Mouse (Mus musculus) kidney, adult 9 months (tissue): ENCODE results near the gene Zfp36.
"Not testable (repeated sequence)": the region's sequence is repeated elsewhere in the genome, so short reads cannot be mapped to it uniquely, and the experiment has no call there.

Experiments used
- DNase-seq: peaks from one replicate; pipeline ENCODE4 v3.0.0; 2022

Gene Zfp36

GRCm38 (mm10) chr7:28380237-28381016 is at the start of gene Zfp36:
Zfp36 (minus strand) TSS chr7:28380253.
- DNase-seq, result peak; percentile 36

- DNase-seq, result peak; percentile 29
Observed at GRCm38 (mm10) chr7:28427738-28428137, 47.7 kb upstream of the Zfp36 start.

GRCm38 (mm10) chr7:28423018-28423417 is 43.0 kb upstream of the Zfp36 start:
- no peak for DNase-seq

GRCm38 (mm10) chr7:28419416-28419815 is 39.4 kb upstream of the Zfp36 start:
- DNase-seq, result no peak

GRCm38 (mm10) chr7:28418096-28418670 is 38.1 kb upstream of the Zfp36 start:
- DNase-seq, result peak; percentile 73

GRCm38 (mm10) chr7:28417368-28417767 is 37.3 kb upstream of the Zfp36 start:
- DNase-seq, result no peak

- no peak for DNase-seq
Observed at GRCm38 (mm10) chr7:28412826-28413225, 32.8 kb upstream of the Zfp36 start.

- peak; percentile 74 for DNase-seq
Observed at GRCm38 (mm10) chr7:28410841-28411475, 30.9 kb upstream of the Zfp36 start.

- DNase-seq, result no peak
Observed at GRCm38 (mm10) chr7:28401942-28402341, 21.9 kb upstream of the Zfp36 start.

GRCm38 (mm10) chr7:28401030-28401429 is 21.0 kb upstream of the Zfp36 start:
- no peak for DNase-seq

GRCm38 (mm10) chr7:28398696-28399340 is 18.8 kb upstream of the Zfp36 start:
- DNase-seq, result no peak

GRCm38 (mm10) chr7:28398000-28398399 is 17.9 kb upstream of the Zfp36 start:
- DNase-seq, result no peak

GRCm38 (mm10) chr7:28395425-28395824 is 15.4 kb upstream of the Zfp36 start:
- no peak for DNase-seq

GRCm38 (mm10) chr7:28393272-28393951 is 13.4 kb upstream of the Zfp36 start:
- no peak for DNase-seq

GRCm38 (mm10) chr7:28392429-28393271 is 12.6 kb upstream of the Zfp36 start, which contains the start of the genes Med29 and Paf1:
Med29 (minus strand) TSS chr7:28392708.
Paf1 (plus strand) TSS chr7:28392951.
- peak; percentile 99 for DNase-seq

- DNase-seq, result no peak
Observed at GRCm38 (mm10) chr7:28390331-28390730, 10.3 kb upstream of the Zfp36 start.

- not testable (repeated sequence) for DNase-seq
Observed at GRCm38 (mm10) chr7:28387384-28387783, 7.3 kb upstream of the Zfp36 start.

GRCm38 (mm10) chr7:28386877-28387276 is 6.8 kb upstream of the Zfp36 start:
- DNase-seq, result not testable (repeated sequence)

- DNase-seq, result peak; percentile 89
Observed at GRCm38 (mm10) chr7:28386462-28386861, 6.4 kb upstream of the Zfp36 start.

- DNase-seq, result peak; percentile 36
Observed at GRCm38 (mm10) chr7:28386007-28386406, 6.0 kb upstream of the Zfp36 start.

GRCm38 (mm10) chr7:28385196-28385595 is 5.1 kb upstream of the Zfp36 start:
- DNase-seq, result no peak

GRCm38 (mm10) chr7:28384162-28384561 is 4.1 kb upstream of the Zfp36 start:
- DNase-seq, result no peak
